Mouse (Mus musculus) neural tube, postnatal 0 days (tissue): Measurements from ENCODE around the gene Gatc. TPM values are rescaled to one million over a fixed set of nuclear protein-coding genes. Genes with fewer than 3 reads are reported as not detected.

Experiments used
- polyA plus RNA-seq: library from polyadenylated mRNA; unstranded; fragments of >200 nt; fragmentation: Nextera tagmentation; extraction: Ambion mirVana; gene quantifications from 2 replicates; pipeline ENCODE4 v1.2.1, GENCODE M21; 2015

Gatc gene
- polyA plus RNA-seq, result 29.0 and 32.5 TPM in 2 replicates

GRCm38 (mm10) chr5:115340577-115341313, at the start of gene Gatc, which contains the start of gene Triap1:
TSS of gene Gatc (minus strand) at chr5:115341178.
TSS of gene Triap1 (plus strand) at chr5:115341225.

GRCm38 (mm10) chr5:115348546-115349224, 7.7 kb upstream of the Gatc start, which contains the start of gene Cox6a1:
TSS of gene Cox6a1 (minus strand) at chr5:115348981.

GRCm38 (mm10) chr5:115326875-115327609, 13.9 kb downstream of the Gatc start, which contains the start of gene Srsf9:
TSS of gene Srsf9 (plus strand) at chr5:115327177.

GRCm38 (mm10) chr5:115300792-115301614, 40.0 kb downstream of the Gatc start, which contains the start of gene Dynll1:
TSS of gene Dynll1 (minus strand) at chr5:115300999.

Other genes with a start within 250 kb of the Gatc start
- 41.5 and 53.5 TPM in 2 replicates for gene Gm10401, start 242.9 kb downstream of the Gatc start, polyA plus RNA-seq
- 21.4 and 22.5 TPM in 2 replicates for gene Acads, start 221.8 kb downstream of the Gatc start, polyA plus RNA-seq
- gene Unc119b, start 206.2 kb downstream of the Gatc start, polyA plus RNA-seq, result 21.6 and 25.5 TPM in 2 replicates
- 25.1 and 28.6 TPM in 2 replicates for gene Mlec, start 183.0 kb downstream of the Gatc start, polyA plus RNA-seq
- 42.5 and 54.4 TPM in 2 replicates for gene Cabp1, start 146.8 kb downstream of the Gatc start, polyA plus RNA-seq
- 122 TPM in 2 replicates for gene Pop5, start 105.3 kb downstream of the Gatc start, polyA plus RNA-seq
- 155 and 160 TPM in 2 replicates for gene Rnf10, start 68.3 kb downstream of the Gatc start, polyA plus RNA-seq
- 53.6 and 54.3 TPM in 2 replicates for gene Coq5, start 61.5 kb downstream of the Gatc start, polyA plus RNA-seq
- 1,233 and 1,344 TPM in 2 replicates for gene Dynll1, start 40.2 kb downstream of the Gatc start, polyA plus RNA-seq
- gene Srsf9, start 14.0 kb downstream of the Gatc start, polyA plus RNA-seq, result 124 and 132 TPM in 2 replicates
- 51.3 and 55.8 TPM in 2 replicates for gene Triap1, start within 50 bp of the Gatc start, polyA plus RNA-seq
- gene Cox6a1, start 7.8 kb upstream of the Gatc start, polyA plus RNA-seq, result 1,815 and 1,833 TPM in 2 replicates
- 30.3 and 31.9 TPM in 2 replicates for gene Msi1, start 88.4 kb upstream of the Gatc start, polyA plus RNA-seq
- gene Pla2g1b, start 125.1 kb upstream of the Gatc start, polyA plus RNA-seq, result not detected in 2 replicates
- gene Sirt4, start 143.5 kb upstream of the Gatc start, polyA plus RNA-seq, result 18.8 and 18.9 TPM in 2 replicates
- gene Pxn, start 165.5 kb upstream of the Gatc start, polyA plus RNA-seq, result 14.9 and 16.4 TPM in 2 replicates
- 784 and 808 TPM in 2 replicates for gene Rplp0, start 218.3 kb upstream of the Gatc start, polyA plus RNA-seq
- gene Gcn1l1, start 224.1 kb upstream of the Gatc start, polyA plus RNA-seq, result 24.8 and 28.2 TPM in 2 replicates